Mouse (Mus musculus): ENCODE measurements around the gene Col6a5. TPM values are rescaled to one million over a fixed set of nuclear protein-coding genes. Genes with fewer than 3 reads are reported as not detected.
A peak's percentile ranks its signal among the peaks of the same experiment; 100 is the strongest.
"Not testable (repeated sequence)": the region's sequence is repeated elsewhere in the genome, so short reads cannot be mapped to it uniquely, and the experiment has no call there.

The Col6a5 gene
- polyA plus RNA-seq, 1 experiment = 0.10 TPM

DNA sequence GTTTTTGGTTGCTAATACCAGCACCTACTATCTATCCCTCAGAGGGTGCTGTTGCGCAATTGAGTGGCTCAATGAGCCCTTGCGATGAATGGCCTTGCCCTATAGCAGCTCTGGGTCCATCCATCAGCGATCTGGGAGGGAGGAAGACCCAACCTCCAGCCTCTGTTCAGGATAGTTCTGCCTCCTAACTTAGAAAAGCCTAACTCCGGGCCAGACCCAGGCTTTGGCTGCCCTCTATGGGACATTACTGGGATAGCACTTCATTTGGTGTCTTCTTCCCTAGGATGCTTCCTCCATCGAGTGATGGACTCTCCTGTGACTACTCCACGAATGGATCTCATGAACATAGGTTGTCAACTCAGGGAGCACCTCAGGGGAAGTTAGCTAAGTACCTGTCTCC, 102.7 kb downstream of the Col6a5 start:
- DNase-seq = peak; percentile 21 to 39
- 6% methylated on average over 6 of the region's 6 CpGs for WGBS
- no peaks in the 10 kb centered on the region for H3K4me1 ChIP-seq (ENCODE audit: control insufficient read depth, insufficient read depth, low read length)
- TF ChIP-seq POLR2A (IDR thresholded peaks at IDR 0.05; ENCODE audit: borderline replicate concordance, insufficient read depth, low read length) (no peak), CTCF (IDR thresholded peaks at IDR 0.05; ENCODE audit: borderline replicate concordance, insufficient read depth, low read depth, low read length) (peak; percentile 75)
- H3K27me3 ChIP-seq (ENCODE audit: control insufficient read depth, insufficient read depth, low read length) = no peaks in the 10 kb centered on the region
- H3K27ac ChIP-seq (ENCODE audit: insufficient read depth, low read length) = no peak overlapping the region
- H3K4me3 ChIP-seq (replicated peaks; ENCODE audit: insufficient read depth, low read depth, low read length) = no peak overlapping the region

GRCm38 (mm10) chr9:105852778-105853065, 107.7 kb downstream of the Col6a5 start:
- no peak for DNase-seq
- Histone ChIP-seq H3K27ac (ENCODE audit: insufficient read depth, low read length) (no peak overlapping the region), H3K27me3 (ENCODE audit: control insufficient read depth, insufficient read depth, low read length) (no peaks in the 10 kb centered on the region), H3K4me1 (ENCODE audit: control insufficient read depth, insufficient read depth, low read length) (no peaks in the 10 kb centered on the region), H3K4me3 (replicated peaks; ENCODE audit: insufficient read depth, low read depth, low read length) (no peak overlapping the region)
- 30% methylated on average over 1 of the region's 1 CpGs for WGBS
- TF ChIP-seq CTCF (IDR thresholded peaks at IDR 0.05; ENCODE audit: borderline replicate concordance, insufficient read depth, low read depth, low read length) (no peak), POLR2A (IDR thresholded peaks at IDR 0.05; ENCODE audit: borderline replicate concordance, insufficient read depth, low read length) (no peak)

DNA sequence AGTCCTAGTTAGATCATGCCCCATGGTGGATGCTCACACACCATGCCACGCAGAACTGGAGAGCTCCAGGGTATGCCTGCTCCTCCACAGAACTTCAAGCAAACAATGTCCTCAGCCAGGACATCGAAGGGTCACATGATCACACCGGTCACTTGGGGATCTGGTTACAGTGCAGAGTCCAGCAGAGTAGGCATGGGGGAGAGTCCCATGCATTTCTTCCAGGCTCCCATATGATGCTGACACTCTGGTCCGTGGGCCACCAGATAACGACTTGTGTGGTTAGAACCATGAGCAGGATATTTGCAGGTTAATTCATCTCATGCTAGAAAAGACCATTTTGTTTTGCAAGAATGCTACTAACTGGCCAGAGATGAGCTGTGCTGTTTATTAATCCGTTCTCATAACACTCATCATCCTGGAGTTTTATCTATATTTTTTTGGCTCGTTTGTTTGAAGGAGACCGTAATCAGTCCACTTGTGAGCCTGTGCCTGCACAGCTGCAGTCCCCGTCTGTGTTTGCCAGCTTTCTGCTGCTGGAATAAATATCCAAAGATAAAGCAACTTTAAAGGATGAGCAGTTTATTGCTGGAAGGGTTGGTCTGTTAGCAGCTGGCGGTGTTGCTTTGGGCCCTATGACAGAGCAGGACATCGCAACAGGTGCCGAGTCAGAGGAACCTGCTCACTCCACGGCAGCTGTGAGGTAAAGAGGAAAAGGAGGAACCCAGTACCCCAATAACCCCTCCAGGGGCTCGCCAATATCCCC, 108.2 kb downstream of the Col6a5 start:
- no peak for TF ChIP-seq POLR2A (IDR thresholded peaks at IDR 0.05; ENCODE audit: borderline replicate concordance, insufficient read depth, low read length)
- no peak for TF ChIP-seq CTCF (IDR thresholded peaks at IDR 0.05; ENCODE audit: borderline replicate concordance, insufficient read depth, low read depth, low read length)
- Histone ChIP-seq H3K4me1 (ENCODE audit: control insufficient read depth, insufficient read depth, low read length) (no peaks in the 10 kb centered on the region), H3K27ac (ENCODE audit: insufficient read depth, low read length) (no peak overlapping the region), H3K27me3 (ENCODE audit: control insufficient read depth, insufficient read depth, low read length) (no peaks in the 10 kb centered on the region), H3K4me3 (replicated peaks; ENCODE audit: insufficient read depth, low read depth, low read length) (no peak overlapping the region)
- no peak for DNase-seq
- WGBS = 72% methylated on average over 14 of the region's 14 CpGs

DNA sequence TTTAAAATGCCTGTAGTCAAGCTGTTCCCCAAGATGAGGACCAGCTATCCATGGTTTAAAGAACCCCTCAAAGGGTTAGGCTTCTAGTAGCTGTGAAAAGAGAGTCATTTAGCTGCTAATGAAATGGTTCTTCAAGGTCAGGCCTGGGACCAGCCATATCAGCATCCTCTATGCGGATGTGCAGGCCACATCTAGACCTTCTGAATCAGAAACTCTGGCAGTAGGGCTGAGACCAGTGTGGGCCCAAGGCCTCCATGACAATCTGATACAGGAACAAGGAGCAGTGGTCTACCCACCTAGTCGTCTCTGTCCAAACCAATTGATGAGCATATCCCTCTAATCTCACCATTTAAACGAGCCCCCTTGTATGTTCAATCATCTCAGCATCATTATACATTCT, 109.4 kb downstream of the Col6a5 start:
- TF ChIP-seq POLR2A (IDR thresholded peaks at IDR 0.05; ENCODE audit: borderline replicate concordance, insufficient read depth, low read length) (no peak), CTCF (IDR thresholded peaks at IDR 0.05; ENCODE audit: borderline replicate concordance, insufficient read depth, low read depth, low read length) (no peak)
- H3K4me3 ChIP-seq (replicated peaks; ENCODE audit: insufficient read depth, low read depth, low read length) = no peak overlapping the region
- 91% methylated on average over 3 of the region's 3 CpGs for WGBS
- H3K27ac ChIP-seq (ENCODE audit: insufficient read depth, low read length) = no peak overlapping the region
- no peaks in the 10 kb centered on the region for H3K4me1 ChIP-seq (ENCODE audit: control insufficient read depth, insufficient read depth, low read length)
- DNase-seq = no peak
- no peaks in the 10 kb centered on the region for H3K27me3 ChIP-seq (ENCODE audit: control insufficient read depth, insufficient read depth, low read length)

GRCm38 (mm10) chr9:105848396-105848795, 112.0 kb downstream of the Col6a5 start:
- Histone ChIP-seq H3K4me1 (ENCODE audit: control insufficient read depth, insufficient read depth, low read length) (no peaks in the 10 kb centered on the region), H3K27ac (ENCODE audit: insufficient read depth, low read length) (no peak overlapping the region), H3K27me3 (ENCODE audit: control insufficient read depth, insufficient read depth, low read length) (no peaks in the 10 kb centered on the region), H3K4me3 (replicated peaks; ENCODE audit: insufficient read depth, low read depth, low read length) (no peak overlapping the region)
- DNase-seq = no peak
- WGBS = 77% methylated on average over 4 of the region's 4 CpGs
- TF ChIP-seq CTCF (IDR thresholded peaks at IDR 0.05; ENCODE audit: borderline replicate concordance, insufficient read depth, low read depth, low read length) (no peak), POLR2A (IDR thresholded peaks at IDR 0.05; ENCODE audit: borderline replicate concordance, insufficient read depth, low read length) (no peak)

GRCm38 (mm10) chr9:105847261-105847660, 113.2 kb downstream of the Col6a5 start:
- Histone ChIP-seq H3K27ac (ENCODE audit: insufficient read depth, low read length) (no peak overlapping the region), H3K4me3 (replicated peaks; ENCODE audit: insufficient read depth, low read depth, low read length) (no peak overlapping the region), H3K27me3 (ENCODE audit: control insufficient read depth, insufficient read depth, low read length) (no peaks in the 10 kb centered on the region), H3K4me1 (ENCODE audit: control insufficient read depth, insufficient read depth, low read length) (no peaks in the 10 kb centered on the region)
- TF ChIP-seq POLR2A (IDR thresholded peaks at IDR 0.05; ENCODE audit: borderline replicate concordance, insufficient read depth, low read length) (no peak), CTCF (IDR thresholded peaks at IDR 0.05; ENCODE audit: borderline replicate concordance, insufficient read depth, low read depth, low read length) (no peak)
- WGBS = 93% methylated on average over 5 of the region's 5 CpGs
- no peak for DNase-seq

- H3K4me1 ChIP-seq (ENCODE audit: control insufficient read depth, insufficient read depth, low read length); H3K27me3 ChIP-seq (ENCODE audit: control insufficient read depth, insufficient read depth, low read length); H3K27ac ChIP-seq (ENCODE audit: insufficient read depth, low read length); DNase-seq; H3K4me3 ChIP-seq (replicated peaks; ENCODE audit: insufficient read depth, low read depth, low read length): not testable (repeated sequence)
- 71% methylated on average over 5 of the region's 5 CpGs for WGBS
These were observed 119.1 kb downstream of the Col6a5 start for GRCm38 (mm10) chr9:105841386-105841785.

GRCm38 (mm10) chr9:105839147-105839515, 121.3 kb downstream of the Col6a5 start:
- no peak for TF ChIP-seq POLR2A (IDR thresholded peaks at IDR 0.05; ENCODE audit: borderline replicate concordance, insufficient read depth, low read length)
- no peak for TF ChIP-seq CTCF (IDR thresholded peaks at IDR 0.05; ENCODE audit: borderline replicate concordance, insufficient read depth, low read depth, low read length)
- 72% methylated on average over 5 of the region's 5 CpGs for WGBS
- DNase-seq = no peak

More at GRCm38 (mm10) chr9:105839147-105839515, 121.3 kb downstream of the Col6a5 start:
- H3K4me3 ChIP-seq (replicated peaks; ENCODE audit: insufficient read depth, low read depth, low read length) = no peak overlapping the region
- H3K27ac ChIP-seq (ENCODE audit: insufficient read depth, low read length) = no peak overlapping the region
- no peaks in the 10 kb centered on the region for H3K4me1 ChIP-seq (ENCODE audit: control insufficient read depth, insufficient read depth, low read length)
- H3K27me3 ChIP-seq (ENCODE audit: control insufficient read depth, insufficient read depth, low read length) = no peaks in the 10 kb centered on the region
